Comparison of ENCODE assay signal across 22 mouse cellular contexts in the genomic region with DNA sequence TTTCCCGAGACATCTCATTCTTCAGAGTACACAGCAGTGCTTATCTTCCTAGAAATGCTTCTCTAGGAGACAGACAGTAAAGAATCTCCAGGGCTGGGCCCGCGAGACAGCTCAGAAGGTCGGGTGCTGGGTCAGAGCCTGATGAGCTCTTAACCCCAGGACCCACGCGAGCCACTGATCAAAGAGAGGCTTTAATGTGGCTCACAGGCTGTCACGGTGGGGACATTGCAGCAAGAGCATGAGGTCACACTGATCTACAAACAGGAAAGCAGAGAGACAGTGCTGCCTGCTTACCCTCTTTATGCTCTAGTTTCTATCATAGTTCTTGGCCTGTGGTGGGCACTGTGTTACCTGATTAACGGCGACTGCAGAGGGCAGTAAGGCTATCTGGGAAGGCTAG.
A peak's percentile ranks its signal among the peaks of the same experiment; 100 is the strongest.
DNase-seq lines count a peak whose midpoint lies in the region; ATAC-seq and TF ChIP-seq lines count a peak whose summit lies in the region.
"Had no signal": no experiment of that assay in that cellular context is flagged by ENCODE, and none has a peak within 500 bp of the region (broad histone marks: within the 10 kb centered on the region; RNA-seq: fewer than 3 reads in every experiment).

No protein-coding gene starts in this region.

- H3K36me3 ChIP-seq in hindbrain, embryonic 10.5 days: peaks cover 34% of the 10 kb centered on the region
- no peaks in the 10 kb centered on the region for H3K36me3 ChIP-seq in hindbrain, postnatal 0 days (ENCODE audit: insufficient read depth, low read length)
- H3K36me3 ChIP-seq: embryonic facial prominence, embryonic 12.5 days; hindbrain, embryonic 15.5 days had no signal

- peaks cover 13% of the 10 kb centered on the region for H3K4me1 ChIP-seq in hindbrain, embryonic 10.5 days (replicated peaks)
- no peaks in the 10 kb centered on the region for H3K4me1 ChIP-seq in hindbrain, postnatal 0 days (ENCODE audit: insufficient read depth, low read length)
- H3K4me1 ChIP-seq: embryonic facial prominence, embryonic 12.5 days; hindbrain, embryonic 15.5 days had no signal

- no peak for TF ChIP-seq CTCF in hindbrain, postnatal 0 days (IDR thresholded peaks at IDR 0.05; ENCODE audit: low read depth)

- H3K27me3 ChIP-seq in hindbrain, embryonic 10.5 days (ENCODE audit: insufficient read depth, poor library complexity, severe bottlenecking): no peaks in the 10 kb centered on the region
- no peaks in the 10 kb centered on the region for H3K27me3 ChIP-seq in hindbrain, postnatal 0 days (ENCODE audit: insufficient read depth, low read length)
- H3K27me3 ChIP-seq: embryonic facial prominence, embryonic 12.5 days; forebrain, embryonic 13.5 days; heart, embryonic 12.5 days; hindbrain, embryonic 15.5 days had no signal

- ATAC-seq in hindbrain, postnatal 0 days: no peak
- ATAC-seq: CD4-positive, CD25-positive, alpha-beta regulatory T cell, adult 4 months; forebrain, embryonic 13.5 days; inflammation-experienced regulatory T-cells, adult 6 months; intestine, postnatal 0 days had no signal

- no peak overlapping the region for H3K4me2 ChIP-seq in hindbrain, postnatal 0 days (ENCODE audit: low read depth, low read length)
- H3K4me2 ChIP-seq: embryonic facial prominence, embryonic 12.5 days; forebrain, embryonic 13.5 days; heart, embryonic 12.5 days; hindbrain, embryonic 15.5 days had no signal

- peak; percentile 46 for DNase-seq in embryo, embryonic 10 days (ENCODE audit: low spot score)
- no peak for DNase-seq in embryo, embryonic 11 days
- DNase-seq in heart, adult 11 months: peak; percentile 67
- DNase-seq in heart, postnatal 36 days: no peak
- DNase-seq in hindbrain, embryonic 10.5 days (ENCODE audit: low spot score): no peak
- no peak for DNase-seq in hindbrain, postnatal 0 days (ENCODE audit: low spot score)
- DNase-seq in retina, postnatal 1 day: peak; percentile 9
- no peak for DNase-seq in retina, embryonic 14.5 days (ENCODE audit: low spot score)
- DNase-seq: adrenal gland, adult 8-10 months; adrenal gland, postnatal 36 days; B cell, adult 2 months; cerebellum, adult 8-10 months; gastrocnemius, adult 2 months; gastrocnemius, postnatal 25 days; heart, postnatal 14 days had no signal

- H3K9me3 ChIP-seq in hindbrain, embryonic 10.5 days: peaks cover 3% of the 10 kb centered on the region; the same call in 1 of the 2 replicates
- H3K9me3 ChIP-seq in hindbrain, postnatal 0 days (ENCODE audit: low read length): no peaks in the 10 kb centered on the region
- H3K9me3 ChIP-seq: hindbrain, embryonic 15.5 days had no signal

- 27% methylated on average over 9 of the region's 9 CpGs for WGBS in hindbrain, embryonic 10.5 days
- 36% methylated on average over 9 of the region's 9 CpGs for WGBS in hindbrain, postnatal 0 days

- H3K9ac ChIP-seq in hindbrain, postnatal 0 days (replicated peaks; ENCODE audit: low read length): no peak overlapping the region
- H3K9ac ChIP-seq: embryonic facial prominence, embryonic 12.5 days; forebrain, embryonic 13.5 days; heart, embryonic 12.5 days; hindbrain, embryonic 15.5 days had no signal

- peak overlapping the region; percentile 29; the same call in 1 of the 2 replicates for H3K27ac ChIP-seq in hindbrain, embryonic 10.5 days
- no peak overlapping the region for H3K27ac ChIP-seq in hindbrain, postnatal 0 days
- H3K27ac ChIP-seq: embryonic facial prominence, embryonic 12.5 days; forebrain, embryonic 13.5 days; gastrocnemius, adult 2 months; hindbrain, embryonic 15.5 days had no signal

- intact Hi-C loops in heart, postnatal 36 days (cut with DNase I): no loop called here

- H3K4me3 ChIP-seq in hindbrain, embryonic 10.5 days: no peak overlapping the region
- H3K4me3 ChIP-seq in hindbrain, postnatal 0 days (ENCODE audit: low read length): no peak overlapping the region
- H3K4me3 ChIP-seq: embryonic facial prominence, embryonic 12.5 days; forebrain, embryonic 13.5 days; gastrocnemius, adult 2 months; heart, embryonic 12.5 days; hindbrain, embryonic 15.5 days had no signal

Comparison
In these comparisons a context has a peak if more than half of its experiments do, and no peak if none do; other contexts are left out.
1. DNase-seq: peak in embryo, embryonic 10 days (single experiment), heart, adult 11 months (single experiment) and retina, postnatal 1 day (single experiment); none in embryo, embryonic 11 days (single experiment), heart, postnatal 36 days (0 of 2), hindbrain, embryonic 10.5 days (single experiment), hindbrain, postnatal 0 days (single experiment) and retina, embryonic 14.5 days (single experiment).